Mouse (Mus musculus): Measurements from ENCODE around the gene Gm8947. TPM values are rescaled to one million over a fixed set of nuclear protein-coding genes. Genes with fewer than 3 reads are reported as not detected.

The Gm8947 gene
- total RNA-seq, 2 experiments from 2014 or later, result 0.18 to 0.85 TPM

DNA sequence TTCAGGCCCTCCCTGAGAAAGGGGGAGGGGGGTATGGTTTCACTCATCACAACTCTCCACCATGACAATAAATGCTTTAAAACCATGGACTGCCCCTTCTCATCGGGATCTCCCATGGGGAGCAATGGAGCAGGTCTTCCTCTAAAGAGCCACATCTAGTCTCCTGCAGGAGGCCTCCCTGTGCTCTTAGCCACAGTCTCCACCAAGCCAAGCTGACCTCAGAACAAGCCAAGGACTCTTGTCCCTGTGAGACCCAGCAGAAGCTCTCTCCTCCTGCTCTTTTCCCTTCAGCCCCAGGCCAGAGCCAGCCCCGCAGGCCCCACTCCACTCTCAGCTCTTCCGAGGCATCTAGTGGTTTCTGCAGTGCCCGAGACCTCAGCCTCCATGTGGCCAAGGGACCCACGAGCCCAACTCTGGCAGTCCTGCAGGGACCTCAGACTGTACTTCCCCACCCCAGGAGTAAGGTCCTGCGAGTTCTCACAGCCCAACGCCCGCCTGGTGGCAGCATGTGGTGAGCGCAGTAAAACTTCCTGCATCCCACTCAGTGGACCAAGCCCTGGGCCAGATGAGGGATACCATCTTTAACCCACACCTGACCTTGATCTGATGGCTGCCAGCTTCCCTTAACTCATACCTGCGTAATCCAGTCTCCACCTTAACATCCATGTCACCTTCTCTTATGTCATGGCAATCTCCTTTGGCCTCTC, 30.5 kb downstream of the Gm8947 start:
- ATAC-seq (ENCODE audit: poor library complexity, severe bottlenecking), result no peak

DNA sequence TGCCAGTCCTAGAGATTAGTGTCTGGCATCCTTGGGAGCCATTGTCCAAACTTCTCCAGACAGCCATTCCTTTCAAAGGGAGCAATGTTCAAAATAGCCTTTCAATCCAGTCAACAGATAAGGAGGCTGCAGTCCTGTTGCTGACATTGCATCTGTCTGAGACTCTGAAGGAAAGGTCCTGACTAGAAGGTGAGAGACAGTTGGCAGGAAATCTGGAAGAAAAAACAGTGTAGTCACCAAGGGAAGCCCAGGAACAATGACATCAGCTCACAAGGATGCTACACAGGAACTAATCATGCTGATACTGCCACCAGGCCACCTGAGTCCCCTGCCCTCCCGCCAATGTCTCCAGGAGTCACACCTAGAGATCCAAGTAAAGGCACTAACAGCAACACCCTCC, 31.2 kb downstream of the Gm8947 start:
- no peak for ATAC-seq (ENCODE audit: poor library complexity, severe bottlenecking)

DNA sequence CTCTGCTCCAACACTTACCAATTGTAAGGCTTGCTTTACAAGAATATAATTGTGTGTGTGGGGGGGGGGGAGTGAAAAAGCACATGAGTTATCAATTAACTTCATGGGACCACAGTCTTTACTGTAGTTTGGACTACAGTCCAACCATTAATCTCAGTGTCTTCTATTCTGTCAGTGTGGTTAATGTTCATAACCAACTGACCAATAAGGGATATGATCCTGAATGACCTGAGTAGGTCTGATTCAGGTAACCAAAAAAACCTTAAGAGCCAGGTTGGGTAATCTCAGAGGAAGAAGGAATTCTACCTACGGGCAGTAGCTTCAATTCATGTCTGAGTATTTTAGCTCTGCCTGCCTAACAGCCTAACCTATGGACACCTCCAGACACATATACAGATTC, 32.4 kb downstream of the Gm8947 start:
- no peak for ATAC-seq (ENCODE audit: poor library complexity, severe bottlenecking)

DNA sequence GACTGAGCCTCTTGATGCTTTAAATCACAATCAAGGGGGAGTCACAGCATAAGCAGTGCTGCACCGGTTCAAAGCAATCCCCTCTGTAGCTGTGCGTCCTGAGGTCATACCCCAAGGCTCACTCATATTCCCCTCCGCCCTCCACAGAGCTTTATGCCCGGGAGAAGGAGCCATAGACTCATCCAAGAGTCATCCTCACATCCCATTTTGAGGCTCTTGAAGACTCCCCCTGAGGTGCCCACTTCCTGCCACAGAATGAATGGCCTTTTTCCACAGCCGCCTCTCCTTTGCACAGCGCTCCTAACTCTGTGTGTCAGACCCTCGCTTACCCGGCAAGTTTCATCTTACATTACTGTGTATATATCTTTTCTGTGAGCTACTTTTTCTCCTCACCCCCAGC, 35.3 kb downstream of the Gm8947 start:
- ATAC-seq (ENCODE audit: poor library complexity, severe bottlenecking), result no peak

DNA sequence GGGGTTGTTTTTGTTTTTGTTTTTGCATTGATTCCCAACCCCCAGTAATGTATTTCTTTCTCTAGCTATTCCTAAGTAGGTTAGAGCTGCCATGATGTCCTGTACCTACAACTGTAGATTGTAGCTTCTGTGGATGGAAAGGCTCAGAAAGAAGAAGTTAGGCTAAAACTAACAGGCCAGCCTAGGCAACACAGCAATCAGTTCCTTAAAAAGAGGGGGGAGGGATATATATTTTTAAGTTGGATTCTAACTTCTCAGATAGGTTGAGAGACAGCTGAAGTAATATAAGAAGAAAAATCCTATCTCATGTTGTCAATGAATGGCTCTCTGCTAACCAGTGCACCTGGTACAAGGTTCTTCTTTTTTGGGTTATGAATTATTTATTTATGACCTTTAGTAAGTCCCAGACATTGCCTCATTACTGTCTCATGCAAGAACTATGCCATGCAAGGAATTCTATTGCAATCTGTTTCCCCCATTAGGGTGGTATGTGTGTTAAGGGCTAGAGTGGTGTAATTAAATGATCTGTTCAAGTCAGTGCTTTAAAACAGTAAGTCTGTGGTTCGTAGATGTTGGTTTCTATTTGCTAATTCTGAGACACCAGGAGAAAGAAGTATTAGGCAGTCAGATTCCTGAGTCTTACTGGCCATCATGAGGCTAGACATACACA, 36.3 kb downstream of the Gm8947 start:
- peak; percentile 83 for ATAC-seq (ENCODE audit: poor library complexity, severe bottlenecking)

DNA sequence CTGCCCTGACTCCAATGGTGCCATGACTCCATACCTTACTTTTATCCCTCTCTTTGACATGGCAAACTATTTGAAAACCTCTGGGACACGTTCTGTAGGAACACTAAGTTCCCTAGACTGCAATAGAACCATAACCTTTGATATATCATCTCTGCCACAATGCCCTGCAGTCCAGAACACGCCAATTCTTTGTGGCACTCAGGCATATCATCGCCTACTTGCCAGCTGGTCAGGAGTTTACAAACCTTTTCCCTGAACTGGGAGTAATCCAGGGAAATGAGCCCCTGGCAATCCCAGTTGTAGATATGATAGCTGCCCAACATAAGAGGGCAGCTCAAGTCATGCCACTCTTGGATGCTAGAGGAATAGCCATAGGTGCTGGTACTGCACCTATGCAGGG, 40.2 kb downstream of the Gm8947 start:
- ATAC-seq (ENCODE audit: poor library complexity, severe bottlenecking), result no peak

DNA sequence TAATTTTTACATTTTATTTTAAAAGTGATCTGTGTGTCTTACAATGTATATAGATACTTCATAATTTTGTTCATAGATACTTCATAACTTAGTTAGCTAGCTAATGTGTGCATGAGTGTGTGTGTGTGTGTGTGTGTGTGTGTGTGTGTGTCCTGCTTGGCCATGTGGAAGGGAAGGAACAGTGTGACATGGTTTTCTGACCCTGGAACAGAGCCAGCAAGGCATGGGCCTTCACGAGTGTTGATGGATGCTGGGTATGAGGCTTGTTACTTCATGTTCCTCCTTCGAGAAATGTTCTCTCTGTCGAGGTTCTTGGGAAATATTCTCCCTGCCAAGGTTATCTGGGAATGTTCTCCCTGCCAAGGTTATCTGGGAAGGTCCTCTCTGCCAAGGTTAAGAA, 41.6 kb downstream of the Gm8947 start:
- no peak for ATAC-seq (ENCODE audit: poor library complexity, severe bottlenecking)

DNA sequence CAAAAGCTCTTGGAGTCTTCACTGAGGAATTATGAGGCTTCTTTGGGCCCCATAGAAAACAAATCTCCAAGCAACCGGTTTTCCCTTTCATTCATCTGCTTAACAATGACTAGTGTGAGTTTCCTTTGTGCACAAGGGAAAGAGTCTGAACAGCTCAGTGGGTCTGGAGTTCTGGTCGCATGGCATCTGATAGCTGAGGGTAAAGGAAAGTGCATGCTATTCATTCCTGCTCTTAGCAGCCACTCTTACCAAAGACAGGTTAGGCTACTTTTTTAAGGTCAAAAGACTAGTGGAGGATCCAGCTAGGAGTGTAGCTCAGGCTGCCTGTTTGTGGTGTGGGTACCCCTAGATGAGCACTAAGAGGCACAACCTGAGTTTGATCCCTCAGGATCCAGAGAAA, 43.4 kb downstream of the Gm8947 start:
- no peak for ATAC-seq (ENCODE audit: poor library complexity, severe bottlenecking)

DNA sequence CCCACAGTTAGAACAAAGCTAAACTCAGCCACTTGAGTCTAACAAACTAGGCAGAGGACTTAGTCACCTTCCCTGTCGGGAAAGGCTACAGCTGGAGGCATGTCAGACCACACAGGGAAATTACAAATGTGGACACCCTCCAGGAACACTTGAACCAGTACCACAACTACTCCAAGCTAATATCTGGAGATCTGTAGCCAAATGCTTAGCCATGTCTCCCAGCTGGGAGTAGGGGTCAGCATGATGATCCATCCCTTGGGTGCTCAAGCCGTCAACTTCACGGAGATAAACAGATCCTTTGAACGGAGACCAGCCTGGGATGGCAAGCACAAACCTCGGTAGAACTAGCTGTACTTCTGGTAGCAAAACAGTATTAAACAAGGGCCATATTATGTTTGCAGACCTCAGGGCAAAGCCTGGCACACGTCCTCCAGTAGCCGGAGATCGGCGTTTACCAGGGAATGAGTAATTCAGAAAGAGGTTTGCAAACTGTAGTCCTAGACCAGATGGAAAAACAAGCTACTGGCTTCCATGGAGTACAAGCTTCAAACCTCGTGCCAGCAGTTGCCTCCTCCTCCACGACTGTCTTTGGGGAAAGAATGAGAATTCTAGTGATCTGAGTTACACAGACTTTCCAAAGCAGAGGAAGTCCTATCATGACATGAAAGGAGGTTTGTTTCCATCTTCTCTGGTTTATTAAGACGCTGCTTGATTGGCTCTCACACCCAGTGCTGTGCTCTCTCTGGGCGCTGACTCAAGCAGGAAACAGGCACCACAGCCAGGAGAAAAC, 44.2 kb downstream of the Gm8947 start:
- 0 out of 2 replicates have a peak, but pooled peaks have one; percentile 37 for ATAC-seq (ENCODE audit: poor library complexity, severe bottlenecking)

DNA sequence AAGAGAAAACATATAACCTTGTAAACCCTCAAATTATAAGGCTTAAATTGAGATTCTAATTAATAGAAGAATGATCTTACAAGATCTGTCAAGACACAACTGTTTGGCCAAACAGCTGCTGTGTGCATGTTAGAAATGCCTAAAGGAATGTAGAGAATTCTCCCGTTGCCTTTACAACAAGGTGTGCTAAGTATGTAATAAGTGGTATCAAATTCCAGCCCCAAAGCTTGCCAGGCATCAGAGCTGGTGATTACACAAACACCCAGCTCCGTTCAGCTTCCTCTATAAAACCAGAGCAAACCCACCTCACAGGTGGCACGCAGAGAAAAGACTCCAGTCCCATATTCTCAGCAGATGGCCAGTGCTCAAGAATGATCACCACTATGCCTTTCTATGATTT, 45.6 kb downstream of the Gm8947 start:
- no peak for ATAC-seq (ENCODE audit: poor library complexity, severe bottlenecking)

DNA sequence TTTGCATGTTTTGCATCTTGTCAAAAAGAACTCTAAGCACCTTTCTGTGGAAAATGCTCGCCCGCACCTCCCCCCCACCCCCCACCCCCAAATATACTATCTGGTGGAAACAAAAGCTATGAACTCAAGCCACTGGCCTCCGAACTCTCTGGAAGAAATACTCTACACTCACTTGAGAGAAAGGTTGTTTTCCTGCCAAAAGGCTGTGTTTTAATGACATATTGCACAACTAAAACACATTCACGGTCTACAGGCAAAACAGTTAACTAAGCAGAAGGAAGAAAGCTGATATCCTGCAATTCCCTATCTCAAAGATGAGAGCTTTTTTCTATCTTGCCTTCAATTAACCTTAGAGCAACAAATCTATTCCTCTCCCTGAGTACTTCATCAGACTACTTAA, 51.2 kb downstream of the Gm8947 start:
- ATAC-seq (ENCODE audit: poor library complexity, severe bottlenecking), result no peak

Other genes with a start within 250 kb of the Gm8947 start
- gene Hmcn1, start 198.9 kb upstream of the Gm8947 start, total RNA-seq (2015), result not detected in 2 replicates
- not detected in 2 replicates for gene Hmcn1, start 198.9 kb upstream of the Gm8947 start, total RNA-seq (2017)
- 0.22 TPM in 1 of 2 replicates, not detected in the other for gene Gm47985, start 9.8 kb upstream of the Gm8947 start, total RNA-seq (2015)
- not detected in 2 replicates for gene Gm47985, start 9.8 kb upstream of the Gm8947 start, total RNA-seq (2017)
- not detected in 2 replicates for gene Gm47995, start 6.1 kb downstream of the Gm8947 start, total RNA-seq (2015)
- gene Gm47995, start 6.1 kb downstream of the Gm8947 start, total RNA-seq (2017), result 1.1 and 1.6 TPM in 2 replicates
- gene 3110040M04Rik, start 11.7 kb downstream of the Gm8947 start, total RNA-seq (2015), result not detected in 2 replicates
- 0.33 TPM in 1 of 2 replicates, not detected in the other for gene 3110040M04Rik, start 11.7 kb downstream of the Gm8947 start, total RNA-seq (2017)
- gene Gm47996, start 17.8 kb downstream of the Gm8947 start, total RNA-seq (2015), result not detected in 2 replicates
- not detected in 2 replicates for gene Gm47996, start 17.8 kb downstream of the Gm8947 start, total RNA-seq (2017)
- gene Ivns1abp, start 152.1 kb downstream of the Gm8947 start, total RNA-seq (2015), result 108 and 109 TPM in 2 replicates
- 133 and 136 TPM in 2 replicates for gene Ivns1abp, start 152.1 kb downstream of the Gm8947 start, total RNA-seq (2017)
- 20.3 and 27.6 TPM in 2 replicates for gene Swt1, start 236.1 kb downstream of the Gm8947 start, total RNA-seq (2015)
- 19.2 and 21.1 TPM in 2 replicates for gene Swt1, start 236.1 kb downstream of the Gm8947 start, total RNA-seq (2017)
- 34.7 and 40.4 TPM in 2 replicates for gene Trmt1l, start 236.2 kb downstream of the Gm8947 start, total RNA-seq (2015)
- gene Trmt1l, start 236.2 kb downstream of the Gm8947 start, total RNA-seq (2017), result 20.8 and 20.9 TPM in 2 replicates